Mouse (Mus musculus): ENCODE results near the gene Hadh. TPM values are rescaled to one million over a fixed set of nuclear protein-coding genes. Genes with fewer than 3 reads are reported as not detected.

Gene Hadh
- total and polyA plus RNA-seq, 3 experiments, result 42.3 to 73.4 (median 46.9) TPM

- no peak for DNase-seq (ENCODE audit: extremely low read depth)
- no peaks in the 10 kb centered on the region for H3K79me2 ChIP-seq (replicated peaks; ENCODE audit: control insufficient read depth, extremely low read depth, insufficient read depth, poor library complexity, severe bottlenecking)
- no peaks in the 10 kb centered on the region for H3K27me3 ChIP-seq (replicated peaks)
- no peak for TF ChIP-seq ZC3H11A (IDR thresholded peaks at IDR 0.05; ENCODE audit: low read depth, low read length)
- no peak for TF ChIP-seq RCOR1 (conservative IDR thresholded peaks at IDR 0.05; ENCODE audit: low read depth, low read length)
- TF ChIP-seq ETS1 (conservative IDR thresholded peaks at IDR 0.05; ENCODE audit: low read depth, low read length), result no peak
- TF ChIP-seq POLR2AphosphoS2 (IDR thresholded peaks at IDR 0.05; ENCODE audit: low read depth, low read length), result no peak
- TF ChIP-seq MYC (IDR thresholded peaks at IDR 0.05; ENCODE audit: low read depth, low read length), result no peak
- TF ChIP-seq NRF1 (IDR thresholded peaks at IDR 0.05; ENCODE audit: low read depth, low read length), result no peak
- TF ChIP-seq UBTF (IDR thresholded peaks at IDR 0.05; ENCODE audit: low read depth, low read length), result no peak
- peaks cover 7% of the 10 kb centered on the region for H3K9me3 ChIP-seq (replicated peaks; ENCODE audit: low read length)
- no peaks in the 10 kb centered on the region for H3K4me1 ChIP-seq (ENCODE audit: control insufficient read depth in 1 of 2, insufficient read depth in 2 of 2)
- H3K27ac ChIP-seq (ENCODE audit: insufficient read depth, low read depth), result no peak overlapping the region
- in situ Hi-C loops (cut with MboI; ENCODE audit: low pct_ligation_motif_present, low pct_unique_long_range_greater_than_20kb, low sequenced_read_pairs) (no loop called here), dilution Hi-C loops (cut with MboI; ENCODE audit: extremely low pct_ligation_motif_present, extremely low pct_unique_long_range_greater_than_20kb, low sequenced_read_pairs) (no loop called here)
- no peak overlapping the region for H3K9ac ChIP-seq (ENCODE audit: insufficient read depth, low read depth)
- H3K4me3 ChIP-seq (replicated peaks in 1 of 3; ENCODE audit: low read depth in 2 of 3, low read length in 2 of 3, poor library complexity in 1 of 3), result no peak overlapping the region
- no peak overlapping the region for H3K4me2 ChIP-seq (ENCODE audit: insufficient read depth, low read depth, poor library complexity, severe bottlenecking)
- H3K36me3 ChIP-seq (replicated peaks in 1 of 2; ENCODE audit: control insufficient read depth in 1 of 2, insufficient read depth in 1 of 2, low read length in 1 of 2), result no peaks in the 10 kb centered on the region
These were observed 40.4 kb upstream of the Hadh start for GRCm38 (mm10) chr3:131312340-131312739.

GRCm38 (mm10) chr3:131310572-131310971 lies 38.7 kb upstream of the Hadh start:
- no peak overlapping the region for H3K4me2 ChIP-seq (ENCODE audit: insufficient read depth, low read depth, poor library complexity, severe bottlenecking)
- H3K27ac ChIP-seq (ENCODE audit: insufficient read depth, low read depth), result no peak overlapping the region
- peaks cover 7% of the 10 kb centered on the region for H3K9me3 ChIP-seq (replicated peaks; ENCODE audit: low read length)
- in situ Hi-C loops (cut with MboI; ENCODE audit: low pct_ligation_motif_present, low pct_unique_long_range_greater_than_20kb, low sequenced_read_pairs), result no loop called here
- DNase-seq (ENCODE audit: extremely low read depth), result no peak
- no peaks in the 10 kb centered on the region for H3K79me2 ChIP-seq (replicated peaks; ENCODE audit: control insufficient read depth, extremely low read depth, insufficient read depth, poor library complexity, severe bottlenecking)
- TF ChIP-seq MAZ (IDR thresholded peaks at IDR 0.05; ENCODE audit: low read depth, low read length) (no peak), NRF1 (IDR thresholded peaks at IDR 0.05; ENCODE audit: low read depth, low read length) (no peak), ELF1 (IDR thresholded peaks at IDR 0.05; ENCODE audit: low read depth, low read length) (no peak), HCFC1 (IDR thresholded peaks at IDR 0.05; ENCODE audit: low read depth, low read length) (no peak), KAT2A (IDR thresholded peaks at IDR 0.05; ENCODE audit: insufficient replicate concordance, low read length) (no peak), PAX5 (IDR thresholded peaks at IDR 0.05; ENCODE audit: low read length) (no peak), MXI1 (IDR thresholded peaks at IDR 0.05; ENCODE audit: low read depth, low read length) (no peak), ZKSCAN1 (IDR thresholded peaks at IDR 0.05; ENCODE audit: borderline replicate concordance, low read depth, low read length) (no peak), ZC3H11A (IDR thresholded peaks at IDR 0.05; ENCODE audit: low read depth, low read length) (no peak), E2F4 (IDR thresholded peaks at IDR 0.05; ENCODE audit: insufficient replicate concordance, low read depth, low read length) (no peak), ZMIZ1 (IDR thresholded peaks at IDR 0.05; ENCODE audit: low read depth, low read length) (no peak)
- no peak overlapping the region for H3K4me3 ChIP-seq (replicated peaks in 1 of 3; ENCODE audit: low read depth in 2 of 3, low read length in 2 of 3, poor library complexity in 1 of 3)
- no peaks in the 10 kb centered on the region for H3K36me3 ChIP-seq (replicated peaks in 1 of 2; ENCODE audit: control insufficient read depth in 1 of 2, insufficient read depth in 1 of 2, low read length in 1 of 2)
- no peak overlapping the region for H3K9ac ChIP-seq (ENCODE audit: insufficient read depth, low read depth)
- dilution Hi-C loops (cut with MboI; ENCODE audit: extremely low pct_ligation_motif_present, extremely low pct_unique_long_range_greater_than_20kb, low sequenced_read_pairs), result no loop called here
- H3K27me3 ChIP-seq (replicated peaks), result no peaks in the 10 kb centered on the region
- H3K4me1 ChIP-seq (ENCODE audit: control insufficient read depth in 1 of 2, insufficient read depth in 2 of 2), result no peaks in the 10 kb centered on the region

All from CH12.LX (cell line).